In genomic region chr5:77156938-77157337, GRCm38 (mm10) we compare ENCODE assay signal across 21 mouse cellular contexts. TPM values are rescaled to one million over a fixed set of nuclear protein-coding genes. Genes with fewer than 3 reads are reported as not detected.
DNase-seq lines count a peak whose midpoint lies in the region; ATAC-seq lines count a peak whose summit lies in the region.
"Had no signal": no experiment of that assay in that cellular context is flagged by ENCODE, and none has a peak within 500 bp of the region (broad histone marks: within the 10 kb centered on the region; RNA-seq: fewer than 3 reads in every experiment).

No protein-coding gene starts in this region.

- 0 out of 2 replicates have a peak, but pooled peaks have one; percentile 48 for ATAC-seq in embryonic facial prominence, embryonic 13.5 days (ENCODE audit: insufficient number of reproducible peaks, insufficient read depth, low FRiP score, low TSS enrichment, low read depth)
- ATAC-seq in inflammation-experienced regulatory T-cells, adult 6 months = no peak
- ATAC-seq in heart, embryonic 11.5 days (replicated peaks; ENCODE audit: insufficient number of reproducible peaks, low FRiP score, low TSS enrichment) = no peak

- DNase-seq in embryonic facial prominence, embryonic 10.5 days (ENCODE audit: low spot score) = no peak
- DNase-seq in layer of hippocampus, postnatal 10 days (ENCODE audit: low spot score in 2 of 2) = peak; percentile 32 to 54
- DNase-seq in layer of hippocampus, postnatal 36 days = no peak
- peak; percentile 16 for DNase-seq in right cerebral cortex, postnatal 4 days
- DNase-seq in right cerebral cortex, postnatal 36 days (ENCODE audit: low spot score in 2 of 2) = no peak
- DNase-seq: adrenal gland, adult 2 months; gastrocnemius, postnatal 14 days; kidney, adult 9 months; lung, adult 2 months; right cerebral cortex, postnatal 25 days; thymus, postnatal 25 days had no signal

- H3K4me3 ChIP-seq in embryonic facial prominence, embryonic 13.5 days = no peak overlapping the region
- H3K4me3 ChIP-seq in embryonic facial prominence, embryonic 10.5 days = no peak overlapping the region
- no peak overlapping the region for H3K4me3 ChIP-seq in heart, embryonic 11.5 days (ENCODE audit: low read depth, low read length)
- H3K4me3 ChIP-seq: forebrain, embryonic 10.5 days; heart, embryonic 13.5 days; hindbrain, embryonic 13.5 days; megakaryocyte, embryonic 14.5 days had no signal

- H3K36me3 ChIP-seq in embryonic facial prominence, embryonic 13.5 days = no peaks in the 10 kb centered on the region
- no peaks in the 10 kb centered on the region for H3K36me3 ChIP-seq in embryonic facial prominence, embryonic 10.5 days (replicated peaks)
- H3K36me3 ChIP-seq in heart, embryonic 11.5 days (ENCODE audit: control insufficient read depth, insufficient read depth, low read length) = no peaks in the 10 kb centered on the region
- H3K36me3 ChIP-seq: forebrain, embryonic 10.5 days; heart, embryonic 13.5 days; hindbrain, embryonic 13.5 days had no signal

- no peak overlapping the region for H3K27ac ChIP-seq in embryonic facial prominence, embryonic 13.5 days
- no peak overlapping the region for H3K27ac ChIP-seq in embryonic facial prominence, embryonic 10.5 days (replicated peaks)
- no peak overlapping the region for H3K27ac ChIP-seq in heart, embryonic 11.5 days (ENCODE audit: low read depth, low read length)
- H3K27ac ChIP-seq: forebrain, embryonic 10.5 days; heart, embryonic 13.5 days; hindbrain, embryonic 13.5 days had no signal

- peaks cover 7% of the 10 kb centered on the region for H3K4me1 ChIP-seq in embryonic facial prominence, embryonic 13.5 days
- peaks cover 13% of the 10 kb centered on the region for H3K4me1 ChIP-seq in embryonic facial prominence, embryonic 10.5 days
- H3K4me1 ChIP-seq in heart, embryonic 11.5 days (ENCODE audit: control insufficient read depth, insufficient read depth, low read length) = no peaks in the 10 kb centered on the region

- H3K27me3 ChIP-seq in embryonic facial prominence, embryonic 13.5 days = no peaks in the 10 kb centered on the region
- H3K27me3 ChIP-seq in embryonic facial prominence, embryonic 10.5 days (replicated peaks; ENCODE audit: low read depth, poor library complexity, severe bottlenecking) = no peaks in the 10 kb centered on the region
- H3K27me3 ChIP-seq in heart, embryonic 11.5 days (ENCODE audit: control insufficient read depth, insufficient read depth, low read length) = no peaks in the 10 kb centered on the region
- H3K27me3 ChIP-seq: heart, embryonic 13.5 days; hindbrain, embryonic 13.5 days had no signal

- 47% methylated on average over 5 of the region's 5 CpGs for whole genome bisulfite sequencing in embryonic facial prominence, embryonic 13.5 days
- 75% methylated on average over 5 of the region's 5 CpGs for WGBS in embryonic facial prominence, embryonic 10.5 days
- WGBS in heart, embryonic 11.5 days (ENCODE audit: insufficient replicate concordance) = 78% methylated on average over 5 of the region's 5 CpGs

- no peak overlapping the region for H3K9ac ChIP-seq in embryonic facial prominence, embryonic 13.5 days
- no peak overlapping the region for H3K9ac ChIP-seq in heart, embryonic 11.5 days (ENCODE audit: low read depth, low read length)
- H3K9ac ChIP-seq: heart, embryonic 13.5 days; hindbrain, embryonic 13.5 days had no signal

- H3K9me3 ChIP-seq in embryonic facial prominence, embryonic 13.5 days = no peaks in the 10 kb centered on the region
- H3K9me3 ChIP-seq in embryonic facial prominence, embryonic 10.5 days = no peaks in the 10 kb centered on the region
- no peaks in the 10 kb centered on the region for H3K9me3 ChIP-seq in heart, embryonic 11.5 days (replicated peaks; ENCODE audit: control insufficient read depth, low read length)
- H3K9me3 ChIP-seq: forebrain, embryonic 10.5 days; heart, embryonic 13.5 days; hindbrain, embryonic 13.5 days had no signal

- H3K4me2 ChIP-seq in embryonic facial prominence, embryonic 13.5 days = no peak overlapping the region
- H3K4me2 ChIP-seq in heart, embryonic 11.5 days = no peak overlapping the region
- H3K4me2 ChIP-seq: heart, embryonic 13.5 days; hindbrain, embryonic 13.5 days had no signal

RNA-seq across cellular contexts. Expression of gene Hopx, which starts 42.0 kb away (rescaled TPM):
- 0.29 and 0.30 TPM in 2 replicates for polyA plus RNA-seq in embryonic facial prominence, embryonic 13.5 days (2015; fragmentation: Nextera tagmentation; extraction: Ambion mirVana)
- 0.40 TPM in 1 of 2 replicates, not detected in the other for polyA plus RNA-seq in embryonic facial prominence, embryonic 10.5 days (2016; fragmentation: Nextera tagmentation; extraction: Ambion mirVana)
- total RNA-seq in layer of hippocampus, postnatal 10 days (2021) = 10 to 100 TPM; 76.6 to 77.1 TPM
- total RNA-seq in layer of hippocampus, postnatal 36 days (2021) = 10 to 100 TPM; 85.0 to 92.8 TPM
- 10 to 100 TPM; 13.8 to 24.5 (median 15.9) TPM for polyA plus RNA-seq in inflammation-experienced regulatory T-cells, adult 6 months (2017; shearing (Covaris generic))
- 13.0 and 19.7 TPM in 2 replicates for polyA plus RNA-seq in heart, embryonic 11.5 days (2014; fragmentation: Nextera tagmentation; extraction: Ambion mirVana)

RNA-seq across cellular contexts. Expression of gene Spink2, which starts 54.3 kb away (rescaled TPM):
- 0.72 and 0.91 TPM in 2 replicates for polyA plus RNA-seq in embryonic facial prominence, embryonic 13.5 days (2015; fragmentation: Nextera tagmentation; extraction: Ambion mirVana)
- 1.5 and 1.8 TPM in 2 replicates for polyA plus RNA-seq in embryonic facial prominence, embryonic 10.5 days (2016; fragmentation: Nextera tagmentation; extraction: Ambion mirVana)
- not detected for total RNA-seq in layer of hippocampus, postnatal 10 days (2021)
- not detected for total RNA-seq in layer of hippocampus, postnatal 36 days (2021)
- under 1 TPM in 1 of 3 experiments, not detected in 2; 0.63 TPM for polyA plus RNA-seq in inflammation-experienced regulatory T-cells, adult 6 months (2017; shearing (Covaris generic))
- polyA plus RNA-seq in heart, embryonic 11.5 days (2014; fragmentation: Nextera tagmentation; extraction: Ambion mirVana) = 7.3 and 9.1 TPM in 2 replicates
- total RNA-seq: left cerebral cortex, postnatal 14 days; monocyte, adult 5-6 weeks; neutrophil, adult 5-6 weeks had no signal
- polyA plus RNA-seq: adrenal gland, adult 2 months had no signal

Comparison
In these comparisons a context has a peak if more than half of its experiments do, and no peak if none do; other contexts are left out.
1. DNase-seq: peak in layer of hippocampus, postnatal 10 days (2 of 2) and right cerebral cortex, postnatal 4 days (single experiment); none in embryonic facial prominence, embryonic 10.5 days (single experiment), layer of hippocampus, postnatal 36 days (0 of 2) and right cerebral cortex, postnatal 36 days (0 of 2).
2. RNA of gene Hopx, which starts 42.0 kb away (polyA plus RNA-seq): 13.0 to 19.7 TPM in heart, embryonic 11.5 days and 13.8 to 24.5 TPM in inflammation-experienced regulatory T-cells, adult 6 months; 0.40 TPM in embryonic facial prominence, embryonic 10.5 days and 0.29 to 0.30 TPM in embryonic facial prominence, embryonic 13.5 days; every median in the first group is over 10 times any median in the second.